9 mouse cellular contexts compared by ENCODE assay signal in genomic region chr12:84999053-84999452, GRCm38 (mm10). TPM values are rescaled to one million over a fixed set of nuclear protein-coding genes. Genes with fewer than 3 reads are reported as not detected.
A peak's percentile ranks its signal among the peaks of the same experiment; 100 is the strongest.
DNase-seq lines count a peak whose midpoint lies in the region; ATAC-seq lines count a peak whose summit lies in the region.
"Had no signal": no experiment of that assay in that cellular context is flagged by ENCODE, and none has a peak within 500 bp of the region (broad histone marks: within the 10 kb centered on the region; RNA-seq: fewer than 3 reads in every experiment).

No protein-coding gene starts in this region.

- no peaks in the 10 kb centered on the region for H3K27me3 ChIP-seq in liver, embryonic 11.5 days (replicated peaks; ENCODE audit: control insufficient read depth, insufficient read depth, low read length)
- H3K27me3 ChIP-seq in forebrain, embryonic 14.5 days (replicated peaks; ENCODE audit: control insufficient read depth, insufficient read depth, low read length): no peaks in the 10 kb centered on the region
- no peaks in the 10 kb centered on the region for H3K27me3 ChIP-seq in limb, embryonic 15.5 days
- no peaks in the 10 kb centered on the region for H3K27me3 ChIP-seq in stomach, embryonic 15.5 days (replicated peaks)
- H3K27me3 ChIP-seq: megakaryocyte, embryonic 14.5 days had no signal

- peak overlapping the region; percentile 97 for H3K4me2 ChIP-seq in liver, embryonic 11.5 days
- peak overlapping the region; percentile 59 for H3K4me2 ChIP-seq in forebrain, embryonic 14.5 days (ENCODE audit: low read length)
- 0 out of 2 replicates have a peak overlapping the region, but pooled peaks have one; percentile 83 for H3K4me2 ChIP-seq in limb, embryonic 15.5 days
- peak overlapping the region; percentile 84 for H3K4me2 ChIP-seq in stomach, embryonic 15.5 days

- no peak for ATAC-seq in liver, embryonic 11.5 days (replicated peaks; ENCODE audit: low FRiP score)
- ATAC-seq in forebrain, embryonic 14.5 days: no peak
- no peak for ATAC-seq in limb, embryonic 15.5 days (ENCODE audit: insufficient number of reproducible peaks, low FRiP score, low TSS enrichment, low read depth)
- ATAC-seq in stomach, embryonic 15.5 days (ENCODE audit: insufficient read depth, low FRiP score, low read depth): no peak
- no peak for ATAC-seq in granulocyte monocyte progenitor cell, adult 5-6 weeks (replicated peaks; ENCODE audit: poor library complexity, severe bottlenecking)

- H3K9ac ChIP-seq in liver, embryonic 11.5 days (ENCODE audit: low read depth, low read length): no peak overlapping the region
- peak overlapping the region; percentile 29; the same call in 1 of the 2 replicates for H3K9ac ChIP-seq in forebrain, embryonic 14.5 days (ENCODE audit: low read length)
- no peak overlapping the region for H3K9ac ChIP-seq in limb, embryonic 15.5 days
- H3K9ac ChIP-seq in stomach, embryonic 15.5 days: no peak overlapping the region

- H3K36me3 ChIP-seq in liver, embryonic 11.5 days (ENCODE audit: control insufficient read depth, insufficient read depth, low read length): peaks cover 11% of the 10 kb centered on the region; the same call in 1 of the 2 replicates
- no peaks in the 10 kb centered on the region for H3K36me3 ChIP-seq in forebrain, embryonic 14.5 days (ENCODE audit: control insufficient read depth, insufficient read depth, low read length)
- H3K36me3 ChIP-seq in limb, embryonic 15.5 days: no peaks in the 10 kb centered on the region
- peaks cover 5% of the 10 kb centered on the region; the same call in 1 of the 2 replicates for H3K36me3 ChIP-seq in stomach, embryonic 15.5 days

- no peak overlapping the region for H3K27ac ChIP-seq in liver, embryonic 11.5 days (ENCODE audit: low read depth, low read length)
- no peak overlapping the region for H3K27ac ChIP-seq in forebrain, embryonic 14.5 days (ENCODE audit: low read depth, low read length)
- H3K27ac ChIP-seq in limb, embryonic 15.5 days: no peak overlapping the region
- no peak overlapping the region for H3K27ac ChIP-seq in stomach, embryonic 15.5 days

- H3K9me3 ChIP-seq in liver, embryonic 11.5 days (ENCODE audit: control insufficient read depth, low read length): no peaks in the 10 kb centered on the region
- H3K9me3 ChIP-seq in forebrain, embryonic 14.5 days (replicated peaks; ENCODE audit: control insufficient read depth, low read length): no peaks in the 10 kb centered on the region
- H3K9me3 ChIP-seq in limb, embryonic 15.5 days: no peaks in the 10 kb centered on the region
- no peaks in the 10 kb centered on the region for H3K9me3 ChIP-seq in stomach, embryonic 15.5 days
- H3K9me3 ChIP-seq: megakaryocyte, embryonic 14.5 days had no signal

- peak overlapping the region; percentile 18 for H3K4me3 ChIP-seq in liver, embryonic 11.5 days (ENCODE audit: low read depth, low read length)
- H3K4me3 ChIP-seq in forebrain, embryonic 14.5 days (ENCODE audit: low read depth, low read length): peak overlapping the region; percentile 97
- H3K4me3 ChIP-seq in limb, embryonic 15.5 days: 0 out of 2 replicates have a peak overlapping the region, but pooled peaks have one; percentile 96
- H3K4me3 ChIP-seq in stomach, embryonic 15.5 days (replicated peaks): no peak overlapping the region

- DNase-seq in liver, embryonic 11.5 days (ENCODE audit: low spot score): no peak
- DNase-seq in liver: no peak
- DNase-seq in forebrain, embryonic 14.5 days (ENCODE audit: low spot score): no peak
- no peak for DNase-seq in adrenal gland, postnatal 25 days
- DNase-seq: kidney, postnatal 10 days had no signal

- H3K4me1 ChIP-seq in liver, embryonic 11.5 days (replicated peaks; ENCODE audit: control insufficient read depth, insufficient read depth, low read length): peaks cover 19% of the 10 kb centered on the region
- peaks cover 18% of the 10 kb centered on the region for H3K4me1 ChIP-seq in forebrain, embryonic 14.5 days (ENCODE audit: control insufficient read depth, insufficient read depth, low read length)
- H3K4me1 ChIP-seq in limb, embryonic 15.5 days: peaks cover 20% of the 10 kb centered on the region
- H3K4me1 ChIP-seq in stomach, embryonic 15.5 days: 0 out of 2 replicates have a peak, but pooled peaks cover 4% of the 10 kb centered on the region

RNA-seq across cellular contexts. Expression of gene Ylpm1, which starts 2.9 kb away (rescaled TPM):
- 25.5 and 30.7 TPM in 2 replicates for polyA plus RNA-seq in liver, embryonic 11.5 days (2014; fragmentation: Nextera tagmentation; extraction: Ambion mirVana)
- polyA plus RNA-seq in forebrain, embryonic 14.5 days (2014; fragmentation: Nextera tagmentation; extraction: Ambion mirVana): 32.4 and 33.2 TPM in 2 replicates
- 23.0 and 26.2 TPM in 2 replicates for polyA plus RNA-seq in limb, embryonic 15.5 days (2015; fragmentation: Nextera tagmentation; extraction: Ambion mirVana)
- 25.7 and 26.1 TPM in 2 replicates for polyA plus RNA-seq in stomach, embryonic 15.5 days (2015; fragmentation: Nextera tagmentation; extraction: Ambion mirVana)
- total RNA-seq in adrenal gland, postnatal 25 days (2021): 63.0 and 66.6 TPM in 2 replicates
- total RNA-seq in granulocyte monocyte progenitor cell, adult 5-6 weeks (2014; fragmentation: Nextera tagmentation): 88.8 and 96.9 TPM in 2 replicates
- total RNA-seq in granulocyte monocyte progenitor cell, adult 5-6 weeks (2017): 50.0 and 50.5 TPM in 2 replicates

RNA-seq across cellular contexts. Expression of gene Arel1, which starts 28.4 kb away (rescaled TPM):
- 19.6 and 22.9 TPM in 2 replicates for polyA plus RNA-seq in liver, embryonic 11.5 days (2014; fragmentation: Nextera tagmentation; extraction: Ambion mirVana)
- polyA plus RNA-seq in forebrain, embryonic 14.5 days (2014; fragmentation: Nextera tagmentation; extraction: Ambion mirVana): 31.4 and 37.5 TPM in 2 replicates
- polyA plus RNA-seq in limb, embryonic 15.5 days (2015; fragmentation: Nextera tagmentation; extraction: Ambion mirVana): 9.4 and 11.5 TPM in 2 replicates
- 10.8 and 11.8 TPM in 2 replicates for polyA plus RNA-seq in stomach, embryonic 15.5 days (2015; fragmentation: Nextera tagmentation; extraction: Ambion mirVana)
- total RNA-seq in adrenal gland, postnatal 25 days (2021): 30.9 and 37.3 TPM in 2 replicates
- total RNA-seq in granulocyte monocyte progenitor cell, adult 5-6 weeks (2014; fragmentation: Nextera tagmentation): 31.0 and 38.8 TPM in 2 replicates
- total RNA-seq in granulocyte monocyte progenitor cell, adult 5-6 weeks (2017): 37.8 and 45.9 TPM in 2 replicates

RNA-seq across cellular contexts. Expression of gene Fcf1, which starts 28.4 kb away (rescaled TPM):
- 205 and 215 TPM in 2 replicates for polyA plus RNA-seq in liver, embryonic 11.5 days (2014; fragmentation: Nextera tagmentation; extraction: Ambion mirVana)
- 128 and 147 TPM in 2 replicates for polyA plus RNA-seq in forebrain, embryonic 14.5 days (2014; fragmentation: Nextera tagmentation; extraction: Ambion mirVana)
- 122 and 128 TPM in 2 replicates for polyA plus RNA-seq in limb, embryonic 15.5 days (2015; fragmentation: Nextera tagmentation; extraction: Ambion mirVana)
- polyA plus RNA-seq in stomach, embryonic 15.5 days (2015; fragmentation: Nextera tagmentation; extraction: Ambion mirVana): 132 and 140 TPM in 2 replicates
- 94.7 and 95.8 TPM in 2 replicates for total RNA-seq in adrenal gland, postnatal 25 days (2021)
- total RNA-seq in granulocyte monocyte progenitor cell, adult 5-6 weeks (2014; fragmentation: Nextera tagmentation): 131 and 137 TPM in 2 replicates
- 120 and 140 TPM in 2 replicates for total RNA-seq in granulocyte monocyte progenitor cell, adult 5-6 weeks (2017)
